Mouse (Mus musculus): ENCODE data around the gene Tcl1b3.

The Tcl1b3 gene

DNA sequence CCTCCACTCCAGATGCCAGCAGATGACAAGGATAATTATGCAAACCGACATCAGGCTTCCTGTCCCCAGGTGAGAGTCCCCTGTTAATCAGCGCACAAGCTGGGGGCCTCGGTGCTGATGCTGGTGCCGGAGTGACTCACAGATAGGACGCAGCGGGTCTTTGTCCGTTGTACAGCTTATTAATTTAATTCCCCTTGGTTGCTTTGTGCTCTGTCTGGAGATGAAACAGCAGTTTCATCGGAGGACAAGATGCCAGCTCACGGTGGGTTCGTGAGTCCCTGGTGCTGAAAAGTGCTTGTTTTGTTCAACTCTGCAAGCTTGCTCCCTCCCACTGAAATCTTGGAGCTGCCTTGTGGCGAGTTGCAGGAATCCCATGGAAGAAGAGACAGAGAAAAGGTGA, 43.5 kb downstream of the Tcl1b3 start:
- DNase-seq (ENCODE audit: low spot score in 2 of 2): no peak

DNA sequence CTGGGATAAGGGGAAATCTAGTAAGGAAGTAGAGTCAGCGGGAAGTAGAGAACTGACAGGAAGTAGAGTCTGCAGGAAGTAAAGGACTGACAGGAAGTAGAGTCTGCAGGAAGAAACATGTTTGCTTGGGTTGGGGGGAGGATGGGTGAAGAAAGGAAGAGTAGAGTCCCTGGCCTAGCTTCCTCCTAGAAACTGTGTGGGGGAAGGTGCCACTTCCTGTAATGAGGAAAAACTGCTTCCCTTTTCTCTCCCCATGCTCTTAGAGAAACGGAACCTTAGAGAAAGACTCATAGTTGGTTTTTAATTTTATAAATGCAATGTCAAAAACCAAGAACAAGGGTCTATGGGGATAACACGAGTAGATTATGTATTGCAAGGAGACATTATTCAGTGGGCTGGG, 44.2 kb downstream of the Tcl1b3 start:
- no peak for DNase-seq (ENCODE audit: low spot score in 2 of 2)

DNA sequence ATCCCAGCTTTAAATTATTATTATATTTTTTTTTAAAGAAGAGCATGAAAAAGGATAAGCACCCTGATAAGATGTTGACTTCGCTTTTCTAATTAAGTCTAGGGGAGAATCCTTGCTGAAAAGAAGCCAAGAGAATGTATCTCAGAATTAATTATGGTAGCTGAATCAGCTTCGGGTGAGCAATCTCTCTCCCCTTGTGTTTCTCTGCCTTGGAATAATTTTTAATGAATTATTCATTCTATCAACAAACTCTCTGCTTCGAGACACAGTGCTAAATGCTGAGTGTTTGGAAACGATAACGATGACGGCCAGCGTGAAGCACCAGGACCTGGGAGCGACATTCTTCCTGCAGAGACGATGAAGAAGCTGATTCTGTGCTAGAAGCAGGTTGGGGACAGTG, 48.2 kb downstream of the Tcl1b3 start:
- DNase-seq (ENCODE audit: low spot score in 2 of 2): no peak
